Comparison of ENCODE assay signal across 8 mouse cellular contexts in the genomic region with DNA sequence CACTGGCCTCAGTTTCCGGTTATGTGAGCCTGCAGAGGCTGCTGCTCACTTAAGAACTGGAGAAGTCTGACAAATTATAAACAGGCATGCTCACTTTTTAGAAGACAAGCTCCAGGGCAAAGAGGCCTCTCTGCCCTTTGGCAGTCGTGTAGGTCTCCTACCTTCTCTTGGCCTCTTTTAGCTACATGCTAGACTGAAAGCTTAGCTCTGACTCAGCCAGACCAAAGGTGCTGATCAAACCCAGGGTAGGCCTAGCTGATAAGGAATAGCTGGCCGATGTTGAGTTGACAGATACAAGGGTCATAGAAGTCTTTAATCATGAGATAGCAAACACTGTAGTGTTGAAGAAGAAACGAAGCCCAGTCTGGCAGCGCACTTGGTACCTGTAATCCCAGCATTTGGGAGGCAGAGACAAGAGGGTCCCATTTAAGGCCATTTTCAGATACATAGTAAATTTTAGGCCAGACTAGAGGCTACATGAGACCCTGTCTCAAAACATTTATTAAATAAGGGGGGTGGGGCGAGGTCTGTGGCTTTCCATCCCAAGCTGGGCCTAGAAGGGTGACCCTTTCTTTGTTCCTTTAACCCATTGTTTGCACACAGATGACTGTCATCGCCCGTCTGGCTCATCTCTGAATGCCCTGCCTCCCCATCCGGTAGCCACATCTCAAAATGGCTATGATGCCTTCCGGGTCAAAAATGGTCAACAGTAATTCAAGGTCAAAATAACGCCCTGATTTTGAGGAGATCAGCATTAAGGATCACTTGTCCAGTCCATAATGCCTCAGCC.
DNase-seq lines count a peak whose midpoint lies in the region; ATAC-seq and TF ChIP-seq lines count a peak whose summit lies in the region.

No protein-coding gene starts in this region.

- ATAC-seq in forebrain, embryonic 12.5 days (ENCODE audit: low FRiP score): no peak
- ATAC-seq in limb, embryonic 12.5 days (ENCODE audit: insufficient number of reproducible peaks, insufficient read depth, low FRiP score, low TSS enrichment, low read depth): no peak
- no peak for ATAC-seq in neural tube, embryonic 14.5 days (ENCODE audit: low read depth)

- peaks cover 96% of the 10 kb centered on the region for H3K4me1 ChIP-seq in forebrain, embryonic 12.5 days
- peaks cover 97% of the 10 kb centered on the region for H3K4me1 ChIP-seq in limb, embryonic 12.5 days (replicated peaks)
- peaks cover 68% of the 10 kb centered on the region for H3K4me1 ChIP-seq in neural tube, embryonic 14.5 days (ENCODE audit: control insufficient read depth, insufficient read depth, low read length)

- H3K4me2 ChIP-seq in forebrain, embryonic 12.5 days: no peak overlapping the region
- peak overlapping the region; percentile 4; the same call in 1 of the 2 replicates for H3K4me2 ChIP-seq in limb, embryonic 12.5 days
- no peak overlapping the region for H3K4me2 ChIP-seq in neural tube, embryonic 14.5 days (ENCODE audit: low read depth, low read length)

- no peaks in the 10 kb centered on the region for H3K27me3 ChIP-seq in forebrain, embryonic 12.5 days
- H3K27me3 ChIP-seq in limb, embryonic 12.5 days: peaks cover 16% of the 10 kb centered on the region; the same call in 1 of the 2 replicates
- H3K27me3 ChIP-seq in neural tube, embryonic 14.5 days (ENCODE audit: control insufficient read depth, insufficient read depth, low read length): no peaks in the 10 kb centered on the region

- peak overlapping the region; percentile 22 for H3K27ac ChIP-seq in left cerebral cortex, adult 2 months
- H3K27ac ChIP-seq in forebrain, embryonic 12.5 days: peak overlapping the region; percentile 65
- H3K27ac ChIP-seq in limb, embryonic 12.5 days: no peak overlapping the region; the same call in 1 of the 2 replicates
- peak overlapping the region; percentile 44; the same call in 1 of the 2 replicates for H3K27ac ChIP-seq in neural tube, embryonic 14.5 days (ENCODE audit: low read depth, low read length)

- H3K4me3 ChIP-seq in left cerebral cortex, adult 2 months: no peak overlapping the region
- no peak overlapping the region for H3K4me3 ChIP-seq in forebrain, embryonic 12.5 days (replicated peaks)
- no peak overlapping the region for H3K4me3 ChIP-seq in limb, embryonic 12.5 days (replicated peaks)
- H3K4me3 ChIP-seq in neural tube, embryonic 14.5 days (ENCODE audit: low read depth, low read length): no peak overlapping the region

- no peak for DNase-seq in left cerebral cortex, adult 2 months (ENCODE audit: extremely low spot score in 1 of 2, low spot score in 2 of 2)
- DNase-seq in left cerebral cortex, adult 8-10 months (ENCODE audit: low spot score in 2 of 2): no peak
- no peak for DNase-seq in embryo, embryonic 10.5 days (ENCODE audit: low spot score)
- DNase-seq in layer of hippocampus, postnatal 14 days (ENCODE audit: low spot score in 2 of 2): no peak
- no peak for DNase-seq in left cerebral cortex, adult 11 months (ENCODE audit: low spot score)

- no peak for TF ChIP-seq CTCF in left cerebral cortex, adult 2 months (IDR thresholded peaks at IDR 0.05)

- H3K9ac ChIP-seq in forebrain, embryonic 12.5 days: no peak overlapping the region
- H3K9ac ChIP-seq in limb, embryonic 12.5 days (replicated peaks): no peak overlapping the region
- no peak overlapping the region for H3K9ac ChIP-seq in neural tube, embryonic 14.5 days (replicated peaks; ENCODE audit: low read depth, low read length)

- intact Hi-C loops in left cerebral cortex, adult 2 months (cut with DNase I): loop anchor here (1.0 to 5.0 kb wide), 3 partner anchors 163 to 269 kb away; no protein-coding TSS in a partner anchor

- no peaks in the 10 kb centered on the region for H3K9me3 ChIP-seq in forebrain, embryonic 12.5 days
- H3K9me3 ChIP-seq in limb, embryonic 12.5 days: no peaks in the 10 kb centered on the region
- no peaks in the 10 kb centered on the region for H3K9me3 ChIP-seq in neural tube, embryonic 14.5 days (ENCODE audit: control insufficient read depth, low read length)

- WGBS in forebrain, embryonic 12.5 days: 68% methylated on average over 11 of the region's 11 CpGs
- WGBS in limb, embryonic 12.5 days: 69% methylated on average over 11 of the region's 11 CpGs
- 64% methylated on average over 11 of the region's 11 CpGs for WGBS in neural tube, embryonic 14.5 days

- H3K36me3 ChIP-seq in forebrain, embryonic 12.5 days (replicated peaks): no peaks in the 10 kb centered on the region
- no peaks in the 10 kb centered on the region for H3K36me3 ChIP-seq in limb, embryonic 12.5 days
- H3K36me3 ChIP-seq in neural tube, embryonic 14.5 days (ENCODE audit: control insufficient read depth, insufficient read depth, low read length): no peaks in the 10 kb centered on the region
